Mouse (Mus musculus): Measurements from ENCODE around the gene Ets2. TPM values are rescaled to one million over a fixed set of nuclear protein-coding genes. Genes with fewer than 3 reads are reported as not detected.
A peak's percentile ranks its signal among the peaks of the same experiment; 100 is the strongest.
"Not testable (repeated sequence)": the region's sequence is repeated elsewhere in the genome, so short reads cannot be mapped to it uniquely, and the experiment has no call there.

Ets2 gene
- total RNA-seq, 2 experiments from 2014 or later: 45.4 to 49.2 TPM

- DNase-seq (ENCODE audit: extremely low spot score in 1 of 2, low spot score in 2 of 2): no peak
- intact Hi-C loops (cut with DNase I): no loop called here
Measured at GRCm38 (mm10) chr16:95753295-95753694, 51.4 kb downstream of the Ets2 start.

- DNase-seq (ENCODE audit: extremely low spot score in 1 of 2, low spot score in 2 of 2): no peak
- intact Hi-C loops (cut with DNase I): no loop called here
Measured at GRCm38 (mm10) chr16:95759151-95759987, 57.5 kb downstream of the Ets2 start.

GRCm38 (mm10) chr16:95759988-95760391, 58.1 kb downstream of the Ets2 start:
- intact Hi-C loops (cut with DNase I): no loop called here
- peak in 1 of 2 experiments; percentile 31 for DNase-seq (ENCODE audit: extremely low spot score in 1 of 2, low spot score in 2 of 2)

- intact Hi-C loops (cut with DNase I): no loop called here
- no peak for DNase-seq (ENCODE audit: extremely low spot score in 1 of 2, low spot score in 2 of 2)
Measured at GRCm38 (mm10) chr16:95761742-95762141, 59.9 kb downstream of the Ets2 start.

GRCm38 (mm10) chr16:95763201-95763600, 61.3 kb downstream of the Ets2 start:
- intact Hi-C loops (cut with DNase I): no loop called here
- no peak for DNase-seq (ENCODE audit: extremely low spot score in 1 of 2, low spot score in 2 of 2)

- intact Hi-C loops (cut with DNase I): not testable (repeated sequence)
Measured at GRCm38 (mm10) chr16:95764041-95764440, 62.2 kb downstream of the Ets2 start.

GRCm38 (mm10) chr16:95766181-95766580, 64.3 kb downstream of the Ets2 start:
- intact Hi-C loops (cut with DNase I): no loop called here
- no peak for DNase-seq (ENCODE audit: extremely low spot score in 1 of 2, low spot score in 2 of 2)

More at GRCm38 (mm10) chr16:95764041-95764440, 62.2 kb downstream of the Ets2 start:
- not testable (repeated sequence) for DNase-seq (ENCODE audit: extremely low spot score in 1 of 2, low spot score in 2 of 2)

- no peak for DNase-seq (ENCODE audit: extremely low spot score in 1 of 2, low spot score in 2 of 2)
- intact Hi-C loops (cut with DNase I): no loop called here
Measured at GRCm38 (mm10) chr16:95767246-95767645, 65.4 kb downstream of the Ets2 start.

- intact Hi-C loops (cut with DNase I): no loop called here
- peak; percentile 80 for DNase-seq (ENCODE audit: extremely low spot score in 1 of 2, low spot score in 2 of 2)
Measured at GRCm38 (mm10) chr16:95769066-95769995, 67.5 kb downstream of the Ets2 start.

- intact Hi-C loops (cut with DNase I): no loop called here
Measured at GRCm38 (mm10) chr16:95769996-95770334, 68.1 kb downstream of the Ets2 start.

GRCm38 (mm10) chr16:95770402-95770801, 68.5 kb downstream of the Ets2 start:
- intact Hi-C loops (cut with DNase I): no loop called here
- DNase-seq (ENCODE audit: extremely low spot score in 1 of 2, low spot score in 2 of 2): no peak

More at GRCm38 (mm10) chr16:95769996-95770334, 68.1 kb downstream of the Ets2 start:
- no peak for DNase-seq (ENCODE audit: extremely low spot score in 1 of 2, low spot score in 2 of 2)

Other genes starting within 250 kb of the Ets2 start
- 1 to 10 TPM; 7.2 to 8.9 TPM for gene Erg, start 115.5 kb upstream of the Ets2 start, total RNA-seq (2021)